Mouse (Mus musculus): ENCODE measurements around the gene Acy3.
A peak's percentile ranks its signal among the peaks of the same experiment; 100 is the strongest.
"Not testable (repeated sequence)": the region's sequence is repeated elsewhere in the genome, so short reads cannot be mapped to it uniquely, and the experiment has no call there.

Gene Acy3

GRCm38 (mm10) chr19:3986334-3986733 lies at the start of gene Acy3:
Gene Acy3 (plus strand): TSS chr19:3986570.
- DNase-seq (ENCODE audit: low spot score), result peak; percentile 72

- no peak for DNase-seq (ENCODE audit: low spot score)
Observed at GRCm38 (mm10) chr19:3942315-3942714, 44.1 kb upstream of the Acy3 start.

- DNase-seq (ENCODE audit: low spot score), result no peak
Observed at GRCm38 (mm10) chr19:3942986-3943735, 43.2 kb upstream of the Acy3 start.

- DNase-seq (ENCODE audit: low spot score), result no peak
Observed at GRCm38 (mm10) chr19:3945872-3946564, 40.4 kb upstream of the Acy3 start.

GRCm38 (mm10) chr19:3946715-3947114 lies 39.7 kb upstream of the Acy3 start:
- DNase-seq (ENCODE audit: low spot score), result no peak

- no peak for DNase-seq (ENCODE audit: low spot score)
Observed at GRCm38 (mm10) chr19:3947813-3948212, 38.6 kb upstream of the Acy3 start.

GRCm38 (mm10) chr19:3948546-3948945 lies 37.8 kb upstream of the Acy3 start:
- DNase-seq (ENCODE audit: low spot score), result no peak

- DNase-seq (ENCODE audit: low spot score), result no peak
Observed at GRCm38 (mm10) chr19:3950331-3950730, 36.0 kb upstream of the Acy3 start.

- DNase-seq (ENCODE audit: low spot score), result no peak
Observed at GRCm38 (mm10) chr19:3951461-3951860, 34.9 kb upstream of the Acy3 start.

- DNase-seq (ENCODE audit: low spot score), result no peak
Observed at GRCm38 (mm10) chr19:3952099-3952498, 34.3 kb upstream of the Acy3 start.

- no peak for DNase-seq (ENCODE audit: low spot score)
Observed at GRCm38 (mm10) chr19:3955033-3955432, 31.3 kb upstream of the Acy3 start.

GRCm38 (mm10) chr19:3955804-3956203 lies 30.6 kb upstream of the Acy3 start:
- DNase-seq (ENCODE audit: low spot score), result no peak

GRCm38 (mm10) chr19:3957296-3958036 lies 28.9 kb upstream of the Acy3 start:
- not testable (repeated sequence) for DNase-seq (ENCODE audit: low spot score)

GRCm38 (mm10) chr19:3958470-3958869 lies 27.9 kb upstream of the Acy3 start, which contains the start of gene Aldh3b3:
Gene Aldh3b3 (plus strand): TSS chr19:3958645.
- DNase-seq (ENCODE audit: low spot score), result no peak

GRCm38 (mm10) chr19:3959030-3959429 lies 27.3 kb upstream of the Acy3 start:
- no peak for DNase-seq (ENCODE audit: low spot score)

GRCm38 (mm10) chr19:3960211-3960610 lies 26.2 kb upstream of the Acy3 start:
- no peak for DNase-seq (ENCODE audit: low spot score)

GRCm38 (mm10) chr19:3961805-3962204 lies 24.6 kb upstream of the Acy3 start:
- not testable (repeated sequence) for DNase-seq (ENCODE audit: low spot score)

- DNase-seq (ENCODE audit: low spot score), result no peak
Observed at GRCm38 (mm10) chr19:3962469-3962868, 23.9 kb upstream of the Acy3 start.

GRCm38 (mm10) chr19:3964030-3964429 lies 22.3 kb upstream of the Acy3 start:
- no peak for DNase-seq (ENCODE audit: low spot score)

- DNase-seq (ENCODE audit: low spot score), result no peak
Observed at GRCm38 (mm10) chr19:3966330-3967075, 19.9 kb upstream of the Acy3 start.

GRCm38 (mm10) chr19:3967258-3967657 lies 19.1 kb upstream of the Acy3 start:
- no peak for DNase-seq (ENCODE audit: low spot score)

- no peak for DNase-seq (ENCODE audit: low spot score)
Observed at GRCm38 (mm10) chr19:3972229-3972628, 14.1 kb upstream of the Acy3 start, which contains the start of gene Aldh3b2. Gene Aldh3b2 (plus strand): TSS chr19:3972328.
